Mouse (Mus musculus) gastrocnemius, postnatal 14 days (tissue): ENCODE measurements at regions not wholly inside any gene's neighbourhood (a gene's known extent, or its start where the extent isn't known, plus 50 kb on each side); places are given as distances from the start of the nearest gene placed in this dataset.
"Not testable (repeated sequence)": the region's sequence is repeated elsewhere in the genome, so short reads cannot be mapped to it uniquely, and the experiment has no call there.

Experiments
- DNase-seq: peaks from one replicate; pipeline ENCODE4 v3.0.0; 2021; ENCODE audit warnings: mixed read lengths
- intact Hi-C: fragments of 180-260 bp; cut with DNase I; formaldehyde crosslinking; loops from one replicate; pipeline ENCODE4 v1.15.1; 2025; ENCODE audit warnings: low total_unique reads

DNA sequence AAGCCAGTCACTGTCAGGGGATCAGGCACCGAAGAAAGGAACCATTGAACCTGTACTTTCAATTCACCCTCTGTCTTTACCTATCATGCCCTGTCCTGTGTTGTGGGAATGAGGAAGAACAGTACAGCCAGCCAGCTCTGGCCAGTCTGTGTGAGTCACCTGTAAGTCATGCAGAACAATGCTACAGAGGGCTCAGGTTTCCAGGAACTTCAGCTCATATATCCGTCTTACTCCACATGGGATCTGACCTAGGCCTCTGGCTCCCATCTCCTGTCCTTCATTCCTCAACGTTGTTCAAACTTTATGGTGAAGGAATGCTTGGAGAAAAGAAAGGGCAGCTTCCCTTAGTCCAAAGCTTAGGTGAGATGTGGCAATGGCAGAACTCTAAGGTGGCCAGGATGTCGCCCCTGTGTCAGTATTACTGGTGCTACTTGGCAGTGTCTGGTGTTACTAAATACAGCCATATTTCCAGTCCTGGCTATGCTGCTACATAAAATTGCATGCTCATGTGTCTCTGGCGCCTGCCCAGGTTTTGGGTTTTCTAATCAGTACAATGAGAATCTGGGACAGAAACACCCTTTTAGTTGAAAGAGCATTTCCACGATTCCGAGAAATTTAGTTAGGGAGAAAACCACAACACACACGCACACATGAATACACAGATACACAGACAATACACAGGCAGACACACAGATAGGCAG, 140.7 kb upstream of the Gmds start:
- peak; percentile 40 for DNase-seq
- intact Hi-C loops = no loop called here

DNA sequence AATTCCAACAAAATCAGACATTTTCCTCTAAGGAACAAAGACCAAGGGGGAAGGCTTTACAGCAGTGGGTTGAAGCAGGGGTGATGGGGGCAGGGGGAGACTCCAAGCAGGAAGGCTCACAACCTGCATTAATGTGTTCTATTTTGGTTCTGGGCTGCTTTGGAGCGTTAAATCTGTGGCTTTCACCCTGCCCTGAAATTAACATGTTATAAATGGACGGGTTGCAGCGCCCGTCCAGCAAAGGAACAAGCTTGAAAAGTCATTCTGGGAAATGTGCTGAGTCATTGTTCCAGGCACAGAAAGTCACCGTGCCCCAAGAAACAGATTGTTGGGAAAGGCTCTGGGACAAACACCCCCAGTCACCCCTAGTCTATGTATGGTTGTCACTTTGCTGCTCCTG, 127.2 kb upstream of the Gmds start:
- DNase-seq = no peak
- intact Hi-C loops = no loop called here

DNA sequence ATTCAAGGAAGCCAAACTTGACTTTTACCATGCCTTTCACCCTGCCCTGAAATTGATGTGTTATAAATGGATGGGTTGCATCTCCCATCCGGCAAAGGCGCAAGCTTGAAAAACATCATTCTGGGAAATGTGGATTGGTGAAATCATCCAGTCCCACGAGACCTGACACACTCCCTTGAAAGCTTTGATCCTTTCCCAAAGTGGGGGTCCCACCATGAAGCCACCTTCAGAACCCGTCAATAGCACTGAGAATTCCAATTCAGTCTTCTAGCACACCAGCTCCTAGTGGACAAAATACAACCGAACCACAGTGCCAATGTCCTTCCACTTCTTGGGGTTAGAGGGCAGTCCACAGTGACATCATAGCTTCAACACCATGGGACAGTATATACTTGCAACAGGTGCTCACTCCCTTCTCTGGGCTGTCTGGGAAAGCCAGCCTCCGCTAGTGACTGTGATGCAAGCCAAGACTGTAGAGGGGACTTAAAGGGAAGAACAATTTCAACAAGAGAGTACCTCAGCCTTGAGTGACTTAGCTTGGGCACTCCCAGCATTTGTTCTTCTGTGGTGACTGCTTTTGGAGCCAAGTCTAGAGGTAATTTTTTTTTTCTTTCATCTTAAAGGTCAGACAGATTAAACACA, 126.6 kb upstream of the Gmds start:
- intact Hi-C loops = no loop called here
- DNase-seq = no peak

DNA sequence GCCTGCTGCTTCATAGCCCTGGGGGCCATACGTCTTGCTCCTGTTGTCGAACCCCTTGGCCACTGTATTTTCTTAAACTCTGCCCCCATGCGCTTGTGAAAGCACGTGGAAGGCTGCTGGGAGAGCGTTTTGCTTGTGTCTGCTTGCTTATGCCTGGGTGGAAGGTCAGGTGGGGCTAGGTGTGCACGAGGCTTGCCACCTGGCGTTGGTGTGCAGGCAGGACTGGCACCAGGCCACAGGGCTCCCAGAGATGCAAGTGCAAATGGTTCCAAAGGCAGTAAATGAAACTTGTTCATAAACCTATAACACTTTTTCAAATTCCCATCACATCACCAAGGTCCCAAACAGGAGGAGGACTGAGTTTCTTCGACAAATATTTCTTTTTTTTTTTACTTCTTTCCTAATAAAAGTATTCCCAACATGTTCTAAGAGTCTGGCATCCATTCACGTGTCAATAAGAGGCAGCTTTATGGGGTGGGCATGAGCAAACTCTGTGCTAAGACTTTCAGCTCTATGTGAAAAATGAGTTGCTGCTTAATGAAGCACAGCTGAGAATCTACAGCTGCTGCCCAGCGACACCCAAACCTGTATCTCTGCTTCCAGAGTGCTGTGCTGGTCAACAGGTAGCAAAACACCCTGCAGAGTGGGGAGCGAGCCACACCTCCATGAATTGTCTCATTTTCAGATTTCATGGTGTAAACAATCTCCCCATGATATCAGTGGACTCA, 116.0 kb upstream of the Gmds start:
- intact Hi-C loops = no loop called here
- no peak for DNase-seq

DNA sequence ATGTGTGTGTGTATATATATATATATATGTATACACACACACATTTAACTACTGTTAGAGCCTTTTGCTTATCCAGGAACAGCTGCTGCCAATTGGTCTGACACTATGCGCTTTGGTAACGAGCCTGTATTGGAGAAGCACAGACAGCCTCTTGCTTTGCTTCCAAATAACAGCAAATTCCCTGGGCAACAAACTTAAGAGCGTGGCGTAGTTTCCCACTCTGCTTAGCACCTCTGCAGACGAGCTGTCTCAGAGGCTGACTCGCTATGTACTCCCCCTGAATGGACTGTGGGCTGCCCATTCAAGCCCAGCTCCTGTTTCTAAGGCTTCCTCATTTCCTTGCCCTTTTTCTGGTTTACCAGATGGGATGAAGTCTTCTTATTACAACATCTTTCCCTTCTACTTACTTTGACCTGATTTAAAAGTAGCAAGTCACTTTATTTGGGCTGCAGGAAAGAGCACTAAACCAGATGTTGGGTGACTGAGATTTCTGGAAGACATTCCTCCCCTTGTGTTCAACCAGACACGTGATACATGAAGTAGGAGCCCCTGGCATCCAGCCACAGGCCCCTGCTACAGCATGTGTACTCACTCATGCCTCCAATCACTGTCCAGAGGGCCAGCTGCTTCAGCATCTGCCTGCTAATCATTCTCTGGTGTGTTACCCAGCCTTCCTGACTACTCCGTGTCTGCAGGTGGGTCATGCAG, 111.3 kb upstream of the Gmds start:
- DNase-seq = peak; percentile 88
- intact Hi-C loops = no loop called here

DNA sequence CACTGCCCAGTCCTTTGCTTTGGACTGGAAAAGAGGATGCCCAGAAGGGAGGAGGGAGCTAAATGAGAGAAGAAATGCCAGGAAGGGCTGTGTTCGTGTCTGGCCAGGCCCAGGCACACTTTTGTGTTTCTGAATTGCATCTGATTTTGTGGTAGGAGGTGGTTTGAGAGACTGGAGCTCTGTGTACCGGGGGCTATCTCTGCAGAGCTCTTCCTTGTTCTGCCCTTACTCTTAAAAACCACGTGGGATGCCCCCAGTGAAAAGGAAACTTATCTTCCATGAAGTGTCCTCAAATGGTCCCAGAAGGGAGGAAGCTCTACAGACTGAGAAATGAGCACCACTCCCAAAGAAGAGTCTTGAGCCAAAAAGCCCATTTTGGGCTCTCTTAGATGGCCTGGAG, 106.0 kb upstream of the Gmds start:
- intact Hi-C loops = no loop called here
- no peak for DNase-seq

DNA sequence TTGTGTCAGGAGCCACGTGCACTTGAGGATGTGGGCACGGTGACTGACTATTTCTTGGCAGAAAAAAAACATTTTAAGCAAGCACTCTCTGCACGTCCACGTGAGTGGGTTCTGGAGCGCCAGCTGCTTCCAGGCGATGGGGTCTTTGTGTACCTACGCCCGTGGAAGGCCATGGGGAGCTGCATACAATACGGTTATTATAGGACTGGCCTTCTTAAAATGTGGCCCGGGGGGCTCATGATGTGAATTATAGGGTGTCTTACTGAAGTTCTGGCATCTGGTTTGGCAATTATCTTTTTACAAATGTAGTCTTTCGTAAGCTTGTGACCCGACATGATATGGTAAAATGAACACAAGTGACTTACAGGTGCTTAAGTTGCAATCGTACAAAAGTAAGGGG, 103.5 kb upstream of the Gmds start:
- intact Hi-C loops = no loop called here
- no peak for DNase-seq

DNA sequence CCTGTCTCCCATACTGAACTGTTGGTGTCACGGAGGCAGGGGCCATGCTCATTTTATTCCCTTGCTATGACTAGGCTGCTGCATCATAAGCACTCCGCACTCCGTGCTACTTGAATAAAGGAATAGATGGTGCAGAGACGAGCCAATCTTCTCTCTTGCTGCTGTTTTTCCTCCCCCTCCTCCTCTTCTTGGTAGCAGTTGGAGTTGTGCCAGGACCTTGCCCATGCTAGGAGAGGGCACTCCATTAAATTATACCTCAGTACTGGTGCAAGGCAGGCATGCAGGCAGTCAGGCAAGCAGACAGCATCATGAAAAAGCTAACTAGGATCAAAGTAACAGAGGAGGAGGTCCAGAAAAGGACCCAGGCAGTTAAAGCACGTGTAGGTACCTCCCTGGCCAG, 96.6 kb upstream of the Gmds start:
- no peak for DNase-seq
- intact Hi-C loops = no loop called here

DNA sequence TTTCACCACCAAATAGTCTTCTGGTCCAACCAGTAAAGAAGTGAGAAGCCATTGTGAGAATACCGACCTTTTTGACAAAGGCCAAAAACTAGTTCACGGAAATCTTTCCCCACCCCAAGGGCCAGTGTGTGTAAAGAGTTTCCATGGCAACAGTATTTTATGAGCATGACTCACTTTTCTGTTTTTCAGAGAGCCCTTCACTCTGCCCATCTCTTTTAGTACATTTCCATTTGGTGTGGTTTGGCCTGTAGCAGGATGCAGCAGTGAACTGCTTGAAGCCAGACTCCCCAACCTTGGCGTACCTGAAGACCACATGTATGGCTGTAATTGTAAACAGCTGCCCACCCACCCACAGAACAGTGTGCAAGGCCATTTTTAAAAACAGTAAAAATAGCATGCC, 89.9 kb upstream of the Gmds start:
- DNase-seq = no peak
- intact Hi-C loops = no loop called here

DNA sequence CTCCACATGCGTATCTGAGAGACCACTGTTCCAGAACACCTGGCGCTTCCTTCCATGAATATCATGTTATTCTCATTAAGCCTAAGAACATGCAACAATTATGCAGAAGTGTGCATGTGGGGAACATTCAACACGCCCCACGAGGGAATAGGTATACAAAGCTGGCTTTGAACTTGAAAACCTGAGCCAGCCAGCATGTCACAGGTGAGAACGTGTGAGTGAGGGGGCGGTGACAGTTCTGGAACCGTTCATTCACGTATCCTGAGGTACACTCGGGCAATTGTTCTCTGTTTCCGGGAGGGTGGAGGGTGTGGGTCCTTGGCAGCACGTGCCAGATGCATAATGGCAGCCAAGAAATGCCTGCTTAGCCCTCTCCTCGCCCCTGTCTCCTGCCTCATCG, 88.4 kb upstream of the Gmds start:
- DNase-seq = no peak
- intact Hi-C loops = no loop called here

DNA sequence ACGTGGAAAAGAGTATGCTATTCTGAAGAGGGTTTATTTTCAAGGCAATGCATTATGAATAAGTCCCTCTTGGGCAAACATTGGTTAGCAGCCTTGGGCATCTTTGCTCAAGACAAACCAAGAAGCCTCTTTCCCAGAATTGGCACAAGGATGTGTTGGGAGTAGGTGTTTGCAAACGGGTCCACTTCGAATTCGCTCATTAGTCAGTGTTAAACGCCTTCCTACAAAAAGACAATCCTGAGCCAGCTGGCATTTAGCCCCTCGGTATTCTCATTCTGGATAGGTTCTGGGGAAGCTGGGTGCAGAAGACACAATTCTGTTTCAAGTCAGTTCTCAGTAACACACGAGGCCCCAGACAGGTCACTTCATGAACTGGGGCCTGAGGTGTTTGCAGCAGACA, 87.7 kb upstream of the Gmds start:
- no peak for DNase-seq
- intact Hi-C loops = no loop called here

DNA sequence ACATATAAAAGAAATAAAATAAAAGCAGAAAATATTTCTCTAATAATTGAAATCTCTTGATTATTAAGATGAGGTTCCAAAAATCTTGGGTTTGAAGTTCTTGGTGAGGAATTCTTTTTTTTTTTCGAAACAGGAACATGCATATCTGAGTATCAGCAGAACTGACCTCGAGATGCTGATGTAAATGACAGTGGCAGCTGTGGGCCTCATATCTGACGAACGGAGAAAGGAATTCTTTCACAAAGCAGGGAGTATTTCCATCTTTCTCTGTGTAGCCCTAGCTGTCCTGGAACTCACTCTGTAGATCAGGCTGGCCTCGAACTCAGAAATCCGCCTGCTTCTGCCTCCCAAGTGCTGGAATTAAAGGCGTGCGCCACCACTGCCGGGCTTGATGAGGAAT, 86.0 kb upstream of the Gmds start:
- DNase-seq, intact Hi-C loops: not testable (repeated sequence)

DNA sequence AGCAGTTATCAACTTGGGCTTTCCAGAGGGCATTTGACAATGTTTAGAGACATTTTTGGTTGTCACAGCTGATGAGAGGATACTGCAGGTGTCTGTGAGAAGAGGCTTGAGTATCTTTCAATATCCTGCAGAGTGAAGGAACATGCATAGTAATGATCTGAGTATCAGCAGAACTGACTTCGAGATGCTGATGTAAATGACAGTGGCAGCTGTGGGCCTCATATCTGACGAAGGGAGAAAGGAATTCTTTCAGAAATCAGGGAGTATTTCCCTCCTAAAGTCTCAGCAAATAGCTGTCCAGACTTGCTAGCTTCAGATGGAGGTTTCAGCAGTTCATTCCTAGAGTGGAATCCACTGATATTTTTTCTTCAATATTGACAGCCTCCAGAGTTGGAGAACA, 83.9 kb upstream of the Gmds start:
- intact Hi-C loops = no loop called here
- no peak for DNase-seq

DNA sequence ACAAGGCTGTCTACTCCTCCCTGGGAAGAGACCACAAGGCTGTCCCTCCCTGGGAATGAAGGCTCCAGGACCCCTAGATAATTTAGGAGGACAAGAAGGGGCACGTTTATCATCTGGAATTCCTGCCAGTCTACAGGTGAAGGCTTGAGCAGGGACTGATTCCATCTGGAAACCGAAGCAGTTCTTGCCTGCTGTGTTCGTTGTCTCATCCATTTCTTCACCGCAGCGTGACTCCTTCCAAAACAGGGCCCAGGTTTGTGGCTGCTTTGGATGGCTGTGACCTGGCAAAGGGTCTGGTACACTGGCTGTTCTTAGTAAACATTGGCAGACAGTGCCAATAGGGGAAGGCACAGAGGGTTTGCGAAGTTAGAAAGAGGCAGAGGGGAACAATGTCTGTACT, 80.8 kb upstream of the Gmds start:
- DNase-seq = no peak
- intact Hi-C loops = loop anchor here (10.0 kb wide), 2 partner anchors 105 to 255 kb away; no protein-coding TSS in a partner anchor

DNA sequence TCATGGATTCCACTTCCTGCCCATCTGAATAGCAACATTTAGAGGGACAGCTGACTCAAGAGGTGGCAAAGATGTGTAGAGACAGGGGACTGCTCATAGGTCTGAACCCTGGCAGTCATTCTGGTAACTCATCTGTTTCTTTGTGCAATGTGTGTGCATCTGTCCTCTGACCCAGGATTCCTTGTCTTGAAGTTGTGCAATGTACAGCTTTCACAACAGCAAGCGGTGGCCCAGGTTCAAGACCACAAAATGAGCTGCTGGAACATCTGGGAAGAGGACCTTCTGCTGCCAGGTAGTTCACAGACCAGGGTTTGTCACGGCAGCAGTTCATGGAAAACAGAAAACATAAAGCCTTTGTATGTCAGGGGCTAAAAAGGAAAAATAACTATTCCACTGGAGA, 80.1 kb upstream of the Gmds start:
- intact Hi-C loops = loop anchor here (10.0 kb wide), 2 partner anchors 104 to 256 kb away; no protein-coding TSS in a partner anchor

DNA sequence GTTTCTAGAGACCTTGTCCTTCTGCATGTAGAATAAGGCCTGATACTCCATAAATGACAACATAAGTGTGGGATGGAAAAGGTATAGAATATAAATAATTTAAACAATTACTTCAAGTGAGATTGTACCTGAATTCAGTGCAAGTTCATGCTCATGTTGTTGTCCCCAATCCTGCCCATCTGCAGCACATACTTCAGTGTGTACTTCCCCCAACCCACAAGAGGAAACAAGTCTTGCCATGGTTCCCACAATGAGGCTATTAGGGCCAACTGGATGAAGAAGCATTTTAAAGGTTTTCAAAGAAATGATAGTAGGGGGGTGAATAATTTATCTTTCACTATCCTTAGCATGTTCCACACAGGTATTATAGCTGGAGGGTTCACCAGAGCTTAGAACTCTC, 79.4 kb upstream of the Gmds start:
- intact Hi-C loops = loop anchor here (10.0 kb wide), 2 partner anchors 103 to 257 kb away; no protein-coding TSS in a partner anchor
- DNase-seq = no peak

More for the DNA sequence above, 80.1 kb upstream of the Gmds start:
- DNase-seq = no peak

DNA sequence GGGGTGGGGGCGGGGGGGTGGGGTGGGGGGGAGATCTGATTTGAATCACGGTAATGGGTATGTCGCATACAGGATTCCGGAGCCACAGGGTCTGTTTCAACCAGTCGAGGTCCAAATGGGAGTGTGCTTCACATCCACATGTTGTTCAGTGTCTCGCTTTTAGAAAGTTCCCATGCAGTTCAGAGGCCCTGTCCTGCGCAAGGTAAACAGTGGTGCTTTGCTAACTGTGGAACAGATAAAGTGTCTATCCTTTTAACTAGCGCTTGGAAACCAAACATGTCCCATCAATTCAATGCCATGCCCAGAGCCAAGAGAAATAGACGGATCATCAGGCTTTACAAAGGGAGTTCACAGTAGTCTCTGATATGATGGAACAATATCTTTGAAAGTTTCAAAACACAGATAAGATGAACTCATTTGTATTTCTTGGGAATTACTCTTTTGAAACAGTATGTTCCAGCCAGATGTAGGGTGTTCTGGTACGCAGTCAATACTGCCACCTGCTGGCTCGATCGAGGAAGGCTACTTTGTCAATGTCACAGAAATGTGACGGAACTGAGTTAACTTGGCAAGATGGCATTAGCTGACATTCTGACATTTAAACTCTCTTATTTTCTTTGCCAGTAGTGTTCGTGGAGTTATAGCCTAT, 72.9 kb upstream of the Gmds start:
- peak; percentile 67 for DNase-seq
- intact Hi-C loops = loop anchor here (5.0 to 10.0 kb wide), 3 partner anchors 97 to 609 kb away; no protein-coding TSS in a partner anchor

DNA sequence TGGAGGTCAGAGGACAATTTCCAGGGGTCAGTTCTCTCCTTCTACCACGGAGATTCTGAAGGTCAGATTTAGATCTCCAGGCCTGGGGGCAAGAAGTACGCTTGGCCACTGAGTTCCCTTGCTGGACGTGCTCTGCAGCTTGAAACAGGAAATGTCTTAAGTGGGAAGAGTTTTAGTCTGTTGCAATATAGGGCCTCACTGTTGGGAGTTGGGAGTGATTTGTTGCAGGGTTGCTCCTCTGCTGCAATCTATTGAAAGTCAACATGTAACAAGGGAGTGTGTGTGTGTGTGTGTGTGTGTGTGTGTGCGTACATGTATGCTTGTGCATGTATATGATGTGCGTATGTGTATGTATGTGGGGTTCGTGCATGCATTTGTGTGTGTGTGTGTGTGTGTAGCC, 71.5 kb upstream of the Gmds start:
- DNase-seq = no peak
- intact Hi-C loops = loop anchor here (5.0 to 10.0 kb wide), 3 partner anchors 95 to 608 kb away; no protein-coding TSS in a partner anchor

DNA sequence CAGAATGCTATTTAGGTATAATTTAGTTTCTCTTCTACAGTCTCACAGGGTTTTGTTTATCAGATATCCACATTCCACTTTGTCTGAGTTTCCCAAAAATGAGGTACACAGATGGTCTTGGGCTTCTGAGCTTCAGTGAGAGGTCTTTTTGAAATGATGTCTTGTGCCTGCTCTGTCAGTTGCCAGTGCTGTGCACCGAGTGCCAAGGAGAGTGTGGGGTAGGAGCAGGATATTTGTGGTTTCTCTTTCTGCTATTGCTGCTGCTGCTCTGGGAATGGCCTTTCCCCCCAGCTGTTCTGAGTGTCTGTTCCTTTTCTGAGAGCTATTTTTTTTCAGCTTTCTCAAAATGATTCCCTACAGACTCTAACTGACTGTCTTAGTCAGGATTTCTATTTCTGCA, 60.1 kb upstream of the Gmds start:
- no peak for DNase-seq
- intact Hi-C loops = no loop called here
